Mouse (Mus musculus) liver, embryonic 14.5 days (tissue): Measurements from ENCODE around the gene Calcrl. TPM values are rescaled to one million over a fixed set of nuclear protein-coding genes. Genes with fewer than 3 reads are reported as not detected.

ENCODE experiments used
- ATAC-seq: fragments of 200-750 bp; cut with Nextera tagmentation; 2 replicates; pipeline ENCODE4 v1.8.0; 2017; ENCODE audit warnings: moderate number of reproducible peaks, mild to moderate bottlenecking, moderate library complexity; ENCODE audit not compliant: insufficient read depth
- DNase-seq, 3 experiments: peaks; one replicate each; pipeline ENCODE4 v3.0.0-alpha.2; 2012 to 2013; ENCODE audit warnings: low read depth in 3 of 3, low spot score in 3 of 3
- H3K27ac ChIP-seq: fragments of 300-500 bp; sonication (generic); 2 replicates; pipeline ENCODE4 v1.5.1; 2014; ENCODE audit warnings: moderate library complexity, mild to moderate bottlenecking, control low read depth, inconsistent platforms
- H3K27me3 ChIP-seq: fragments of 300-500 bp; sonication (generic); 2 replicates; pipeline ENCODE4 v1.6.1; 2014; ENCODE audit warnings: mild to moderate bottlenecking, low read length, moderate library complexity; ENCODE audit not compliant: control insufficient read depth, insufficient read depth
- H3K36me3 ChIP-seq: fragments of 300-500 bp; sonication (generic); replicated peaks from 2 replicates; pipeline ENCODE4 v1.6.1; 2014; ENCODE audit warnings: low read depth; ENCODE audit not compliant: control insufficient read depth, insufficient read depth
- H3K4me1 ChIP-seq, 2 experiments: fragments of 200-500 bp in 1 of 2; fragments of 300-500 bp in 1 of 2; sonication (generic) in 1 of 2; replicated peaks; 2 replicates each; pipeline ENCODE4 v1.6.1; 2012 to 2014; ENCODE audit warnings: antibody characterized with exemption in 1 of 2, inconsistent platforms in 1 of 2, low read length in 1 of 2; ENCODE audit not compliant: control insufficient read depth in 2 of 2, insufficient read depth in 2 of 2
- H3K4me2 ChIP-seq: fragments of 300-500 bp; sonication (generic); 2 replicates; pipeline ENCODE4 v1.6.1; 2014; ENCODE audit warnings: low read depth, mild to moderate bottlenecking, control low read depth, moderate library complexity
- H3K4me3 ChIP-seq, 2 experiments: fragments of 200-500 bp in 1 of 2; fragments of 300-500 bp in 1 of 2; sonication (generic) in 1 of 2; 2 replicates each; pipeline ENCODE4 v1.5.1; 2012 to 2014; ENCODE audit warnings: low read depth in 2 of 2, low read length in 2 of 2, mild to moderate bottlenecking in 2 of 2, control low read depth in 1 of 2, inconsistent platforms in 1 of 2, moderate library complexity in 1 of 2; ENCODE audit not compliant: insufficient read depth in 1 of 2
- H3K9ac ChIP-seq: fragments of 300-500 bp; sonication (generic); replicated peaks from 2 replicates; pipeline ENCODE4 v1.6.1; 2014; ENCODE audit warnings: mild to moderate bottlenecking, control low read depth, moderate library complexity
- H3K9me3 ChIP-seq: fragments of 300-500 bp; sonication (generic); 2 replicates; pipeline ENCODE4 v1.6.1; 2016; ENCODE audit warnings: low read length, mixed read lengths; ENCODE audit not compliant: control insufficient read depth
- CTCF ChIP-seq: IDR thresholded peaks from 2 replicates; pipeline ENCODE4 v1.5.1; 2016; ENCODE audit warnings: antibody characterized with exemption, low read depth, control low read depth
- EP300 ChIP-seq: IDR thresholded peaks from 2 replicates; pipeline ENCODE4 v1.6.1; 2016; ENCODE audit warnings: antibody characterized with exemption, low read depth
- WGBS: fragments of 180-500 bp; shearing (Covaris S2); extraction: QIAGEN DNeasy Blood & Tissue Kit; methylation state at CpG from one replicate; pipeline ENCODE4 v1.1.7; 2014; ENCODE audit not compliant: insufficient replicate concordance; 5-methylcytosine and 5-hydroxymethylcytosine counted together
- polyA plus RNA-seq, 2 experiments: library from polyadenylated mRNA; depleted of rRNA in 1 of 2; stranded (reverse) in 1 of 2; unstranded in 1 of 2; fragments of >200 nt; fragmentation: Nextera tagmentation in 1 of 2; extraction: Ambion mirVana in 1 of 2; gene quantifications; 2 replicates each; pipeline versions ENCODE4 v1.2.1 to v1.2.3; 2012 to 2014

The Calcrl gene
- polyA plus RNA-seq, 2 experiments: 2.8 to 10.1 TPM

- Histone ChIP-seq H3K4me2 (no peak overlapping the region), H3K4me1 (no peaks in the 10 kb centered on the region), H3K27ac (no peak overlapping the region), H3K4me3 (no peak overlapping the region), H3K36me3 (no peaks in the 10 kb centered on the region), H3K27me3 (no peaks in the 10 kb centered on the region), H3K9me3 (no peaks in the 10 kb centered on the region), H3K9ac (no peak overlapping the region)
- ATAC-seq (no peak), DNase-seq (no peak)
- 50% methylated on average over 2 of the region's 2 CpGs for WGBS
- no peak for TF ChIP-seq EP300
- TF ChIP-seq CTCF: no peak
Measured at GRCm38 (mm10) chr2:84347376-84347775, 77.8 kb downstream of the Calcrl start.

GRCm38 (mm10) chr2:84343756-84344155 lies 81.5 kb downstream of the Calcrl start:
- TF ChIP-seq CTCF (no peak), EP300 (no peak)
- H3K4me2 ChIP-seq: no peak overlapping the region

DNA sequence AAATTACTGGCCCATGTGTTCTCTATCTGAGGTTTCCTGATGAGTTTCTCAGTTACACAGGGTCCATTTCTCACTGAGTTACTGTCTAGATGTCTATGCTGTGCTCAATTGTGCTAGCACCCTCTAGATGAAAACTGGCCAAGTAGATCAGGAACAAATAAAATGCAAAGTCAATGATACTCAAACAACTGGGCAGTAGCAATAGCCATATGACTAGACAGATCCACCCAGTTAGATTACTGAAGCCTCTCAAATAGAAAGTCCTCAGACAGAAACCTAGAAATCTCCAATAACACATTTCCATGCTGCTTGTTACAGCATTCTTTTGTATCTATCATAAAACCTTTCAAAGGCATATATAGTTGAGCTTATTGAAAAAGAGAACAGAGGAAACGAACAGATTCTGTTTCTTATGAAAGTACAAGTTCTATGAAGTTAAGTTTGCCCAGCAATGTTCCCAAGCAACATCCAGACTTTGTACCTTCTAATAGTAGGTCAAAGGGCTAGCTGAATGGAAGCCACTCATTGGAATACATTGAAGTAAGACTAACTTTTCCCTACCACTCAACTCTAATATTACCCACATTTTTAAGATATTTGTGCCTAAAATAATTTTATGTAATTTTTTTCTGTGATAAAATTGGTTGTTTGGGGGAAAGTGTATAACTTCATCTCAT lies 87.3 kb downstream of the Calcrl start:
- Histone ChIP-seq H3K9me3 (no peaks in the 10 kb centered on the region), H3K4me3 (no peak overlapping the region), H3K4me1 (no peaks in the 10 kb centered on the region), H3K36me3 (no peaks in the 10 kb centered on the region), H3K27me3 (no peaks in the 10 kb centered on the region), H3K4me2 (no peak overlapping the region), H3K27ac (no peak overlapping the region), H3K9ac (no peak overlapping the region)
- TF ChIP-seq EP300 (no peak), CTCF (no peak)
- DNase-seq (no peak), ATAC-seq (no peak)
- WGBS: 45% methylated on average over 1 of the region's 1 CpGs

More at GRCm38 (mm10) chr2:84343756-84344155, 81.5 kb downstream of the Calcrl start:
- Histone ChIP-seq H3K36me3 (no peaks in the 10 kb centered on the region), H3K27ac (no peak overlapping the region), H3K9me3 (no peaks in the 10 kb centered on the region), H3K4me1 (no peaks in the 10 kb centered on the region), H3K9ac (no peak overlapping the region), H3K27me3 (no peaks in the 10 kb centered on the region), H3K4me3 (no peak overlapping the region)
- WGBS: 44% methylated on average over 2 of the region's 2 CpGs
- DNase-seq (no peak), ATAC-seq (no peak)

DNA sequence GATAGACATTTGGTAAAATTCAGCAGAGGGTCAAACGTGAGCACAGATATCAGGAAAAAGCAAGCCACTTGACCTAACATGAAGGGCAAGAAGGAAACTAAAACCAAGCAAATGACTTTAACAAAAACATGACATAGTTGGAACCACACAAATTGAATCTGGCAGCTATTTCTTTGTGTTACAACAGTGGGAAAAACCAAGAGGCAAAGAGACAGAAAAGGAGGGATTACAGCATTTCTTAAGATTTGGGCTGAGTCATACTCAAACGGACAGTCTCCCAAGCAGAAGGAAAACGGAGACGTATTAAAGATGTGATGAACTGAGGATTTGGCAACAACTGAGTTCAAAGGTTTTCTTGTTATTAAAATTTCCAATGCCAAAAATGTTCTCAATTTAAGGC lies 88.9 kb downstream of the Calcrl start:
- no peak for DNase-seq
- Histone ChIP-seq H3K9me3 (no peaks in the 10 kb centered on the region), H3K36me3 (no peaks in the 10 kb centered on the region), H3K4me2 (no peak overlapping the region), H3K9ac (no peak overlapping the region), H3K4me1 (no peaks in the 10 kb centered on the region), H3K4me3 (no peak overlapping the region), H3K27me3 (no peaks in the 10 kb centered on the region), H3K27ac (no peak overlapping the region)
- no peak for ATAC-seq
- TF ChIP-seq EP300 (no peak), CTCF (no peak)
- 60% methylated on average over 4 of the region's 4 CpGs for WGBS

DNA sequence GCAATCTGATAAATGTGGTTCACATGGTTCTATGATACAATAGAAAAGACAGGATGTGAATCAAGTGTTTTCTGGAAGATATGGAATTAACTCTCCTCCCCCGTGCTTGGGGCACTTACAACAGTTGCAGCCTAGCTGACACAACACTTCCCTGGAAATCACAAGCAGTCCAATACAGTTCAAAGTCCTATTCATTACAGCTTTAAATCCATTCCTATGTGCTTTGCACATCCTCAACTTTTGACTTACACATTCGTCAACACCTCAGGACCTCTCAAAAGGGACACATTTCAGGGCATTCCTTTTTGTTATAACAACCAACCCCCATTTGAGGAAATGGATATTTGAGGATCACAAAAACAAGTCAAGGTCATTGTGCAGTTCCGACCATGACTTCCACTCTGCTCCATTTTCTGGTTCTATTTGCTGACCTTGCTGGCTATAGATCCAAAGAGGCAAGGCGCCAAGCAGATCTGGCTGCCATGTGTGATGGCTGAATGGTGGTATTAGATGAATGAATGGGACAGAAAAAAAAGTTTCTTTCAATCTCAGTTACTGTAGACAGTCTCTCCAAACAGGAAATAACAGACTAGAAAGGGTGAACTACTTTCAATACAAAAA lies 108.9 kb downstream of the Calcrl start:
- WGBS: 37% methylated on average over 4 of the region's 4 CpGs
- ATAC-seq (peak; percentile 48; the same call in 1 of the 2 replicates), DNase-seq (no peak)
- 0 out of 4 replicates have a peak, but pooled peaks cover 0 to 2% of the 10 kb centered on the region in 2 experiments for H3K4me1 ChIP-seq
- H3K36me3 ChIP-seq: no peaks in the 10 kb centered on the region
- H3K9me3 ChIP-seq: no peaks in the 10 kb centered on the region
- no peak overlapping the region for H3K9ac ChIP-seq
- H3K4me3 ChIP-seq: no peak overlapping the region
- no peaks in the 10 kb centered on the region for H3K27me3 ChIP-seq
- no peak overlapping the region for H3K27ac ChIP-seq
- no peak overlapping the region for H3K4me2 ChIP-seq
- no peak for TF ChIP-seq EP300
- no peak for TF ChIP-seq CTCF
